Mouse (Mus musculus): ENCODE results near the gene Gigyf2.
"Not testable (repeated sequence)": the region's sequence is repeated elsewhere in the genome, so short reads cannot be mapped to it uniquely, and the experiment has no call there.

The Gigyf2 gene

DNA sequence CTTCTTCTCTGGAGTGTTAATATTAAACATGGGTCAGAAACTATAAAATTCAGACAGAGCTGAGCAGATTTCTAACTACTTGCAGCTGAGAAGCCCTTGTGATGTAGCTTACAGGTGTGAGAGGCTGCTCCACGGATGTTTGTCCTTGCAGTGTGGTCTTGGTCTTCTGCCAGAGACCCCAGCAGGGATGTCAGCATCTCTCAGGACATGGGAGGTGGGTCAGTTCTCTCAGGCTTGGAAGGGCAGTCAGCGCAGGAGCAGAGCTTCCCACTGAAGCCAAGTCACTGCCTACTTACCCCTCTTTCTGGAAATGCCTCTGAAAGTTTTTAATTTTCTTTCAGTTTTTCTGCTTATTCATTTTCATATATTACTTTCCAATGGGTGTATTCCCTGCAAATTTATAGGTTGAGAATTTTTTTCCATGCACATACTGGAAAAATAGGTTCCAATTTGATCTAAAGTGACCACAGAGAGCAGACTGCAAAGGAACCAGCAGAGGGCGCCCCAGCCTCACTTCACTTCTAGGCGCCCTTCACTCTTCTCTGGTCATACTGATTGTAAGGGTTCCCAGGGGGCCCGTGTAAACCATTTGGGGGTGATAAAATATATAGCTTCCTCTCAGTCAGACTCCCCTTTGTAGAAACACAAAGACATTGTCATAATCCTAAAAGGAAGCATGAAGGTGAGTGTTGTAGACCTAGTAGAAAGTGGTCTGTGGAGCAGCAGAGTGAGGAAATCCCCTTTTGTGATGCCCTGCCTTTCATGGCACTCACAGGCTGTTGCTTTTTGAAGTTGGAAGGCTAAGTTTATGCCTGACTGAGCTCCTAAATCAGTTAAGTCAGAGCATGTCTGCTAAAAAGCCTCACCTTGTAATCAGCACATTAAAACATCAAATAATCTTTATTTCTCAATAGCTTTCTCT, 120.6 kb downstream of the Gigyf2 start:
- DNase-seq (ENCODE audit: low read depth, low spot score): peak; percentile 15

GRCm38 (mm10) chr1:87449432-87449831, 122.6 kb downstream of the Gigyf2 start:
- no peak for DNase-seq (ENCODE audit: low read depth, low spot score)

DNA sequence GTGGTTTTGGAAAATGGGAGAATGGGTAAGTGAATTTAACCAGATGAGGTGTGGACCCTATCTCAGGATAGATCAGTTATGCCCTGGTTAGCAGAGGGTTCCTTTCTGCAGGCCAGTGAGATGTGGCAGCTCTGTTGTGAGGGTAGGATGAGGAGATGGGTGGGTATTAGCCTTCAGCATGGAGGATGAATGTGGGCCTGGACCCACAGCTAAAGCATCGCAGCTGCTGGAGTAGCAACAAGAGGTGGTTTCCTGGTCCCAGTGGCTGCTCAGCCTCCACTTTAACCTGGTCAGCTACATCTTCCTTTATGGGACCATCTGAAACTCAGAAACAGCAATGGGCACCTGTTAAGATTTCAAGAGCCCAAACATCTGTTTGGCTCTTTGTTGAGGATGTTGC, 129.6 kb downstream of the Gigyf2 start:
- DNase-seq (ENCODE audit: low read depth, low spot score): no peak

GRCm38 (mm10) chr1:87458045-87458444, 131.2 kb downstream of the Gigyf2 start:
- DNase-seq (ENCODE audit: low read depth, low spot score): no peak

DNA sequence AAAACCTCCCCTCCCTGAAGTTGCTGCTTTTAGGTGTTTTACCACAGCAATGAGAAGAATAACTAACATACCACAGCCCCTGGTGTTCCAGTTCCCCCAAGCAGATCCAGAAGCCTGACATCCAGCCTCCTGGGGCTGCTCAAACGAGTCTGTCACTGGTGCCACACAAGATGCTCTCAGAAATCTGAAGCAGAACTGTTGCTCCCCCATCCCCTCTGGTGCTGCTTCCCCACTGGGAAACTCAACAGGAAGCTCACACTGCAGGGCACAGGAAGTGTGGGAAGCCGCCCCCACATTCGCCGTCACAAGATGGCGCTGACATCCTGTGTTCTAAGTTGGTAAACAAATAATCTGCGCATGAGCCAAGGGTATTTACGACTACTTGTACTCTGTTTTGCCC, 133.1 kb downstream of the Gigyf2 start:
- DNase-seq (ENCODE audit: low read depth, low spot score): not testable (repeated sequence)

DNA sequence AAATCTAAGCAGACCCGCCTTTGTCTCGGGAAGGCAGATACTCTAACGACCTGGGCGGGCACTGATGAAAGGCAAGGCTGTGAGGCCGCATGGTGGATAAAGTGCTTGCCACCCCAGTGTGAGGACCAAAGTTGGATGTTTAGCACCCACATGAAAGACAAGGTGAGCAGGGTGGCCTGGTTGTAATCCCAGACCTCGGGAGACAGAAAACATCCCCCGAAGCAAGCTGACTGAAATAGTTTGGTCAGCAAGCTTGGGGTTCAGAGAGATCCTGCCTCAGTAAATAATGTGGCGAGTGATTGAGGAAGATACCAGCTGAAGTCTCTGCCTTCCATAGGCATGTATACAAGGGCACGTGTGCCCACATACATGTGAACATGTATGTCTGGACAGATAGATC, 140.7 kb downstream of the Gigyf2 start:
- DNase-seq (ENCODE audit: low read depth, low spot score): no peak

DNA sequence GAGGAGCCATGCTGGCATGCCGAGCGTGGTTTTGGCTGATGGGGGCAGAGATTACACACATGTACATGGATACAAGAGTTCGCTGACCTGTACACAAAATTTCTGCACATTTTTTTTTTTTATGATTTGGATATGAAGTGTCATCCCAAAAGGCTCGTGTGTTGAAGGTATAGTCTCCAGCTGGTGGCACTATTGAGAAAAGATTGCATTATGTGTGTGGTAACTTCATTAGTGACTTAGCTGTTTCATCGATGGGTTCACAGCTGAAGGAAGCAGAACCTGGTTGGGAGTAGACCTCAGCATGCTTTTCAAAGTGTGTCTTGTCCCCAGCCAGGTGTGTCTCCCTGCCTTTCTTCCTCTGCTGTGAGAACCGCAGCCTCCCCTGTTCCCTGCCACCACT, 141.5 kb downstream of the Gigyf2 start:
- DNase-seq (ENCODE audit: low read depth, low spot score): no peak

DNA sequence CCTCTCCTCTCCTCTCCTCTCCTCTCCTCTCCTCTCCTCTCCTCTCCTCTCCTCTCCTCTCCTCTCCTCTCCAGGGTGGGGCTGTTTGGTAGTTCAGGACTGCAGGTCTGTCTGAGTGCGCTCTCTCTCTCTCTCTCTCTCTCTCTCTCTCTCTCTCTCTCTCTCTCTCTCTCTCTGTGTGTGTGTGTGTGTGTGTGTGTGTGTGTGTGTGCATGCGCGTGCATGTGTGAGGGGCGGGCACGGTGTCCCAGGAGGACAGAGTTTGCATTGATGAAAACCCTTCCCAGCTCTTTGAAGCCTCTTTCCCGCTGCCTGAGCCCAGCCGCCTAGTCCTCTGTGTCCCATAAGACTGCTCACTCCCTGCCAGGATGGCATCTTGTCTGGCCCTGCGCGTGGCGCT, 143.2 kb downstream of the Gigyf2 start, which contains the start of gene Snorc:
Gene Snorc (plus strand): TSS at position 301 of the 400 bp plus-strand sequence.
- not testable (repeated sequence) for DNase-seq (ENCODE audit: low read depth, low spot score)

DNA sequence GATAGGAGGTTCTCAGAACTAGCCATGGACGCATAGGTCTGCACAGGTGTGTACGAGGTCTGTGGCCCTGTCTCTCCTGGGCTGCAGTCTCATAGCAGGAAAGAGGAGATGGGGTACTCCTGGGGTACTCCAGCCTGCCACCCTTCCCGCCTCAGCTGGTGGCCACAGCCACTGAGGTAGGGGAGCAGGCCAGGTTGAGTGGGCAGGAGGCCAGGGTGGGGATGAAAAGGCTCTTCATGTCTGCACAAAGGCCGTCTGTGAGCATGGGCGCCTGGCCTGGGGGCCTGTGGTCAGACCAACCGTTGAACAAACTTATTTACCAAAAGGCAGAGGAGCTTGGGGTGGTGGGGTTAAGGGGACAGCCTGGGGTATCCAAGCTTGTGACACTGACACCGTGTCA, 145.1 kb downstream of the Gigyf2 start:
- DNase-seq (ENCODE audit: low read depth, low spot score): no peak

DNA sequence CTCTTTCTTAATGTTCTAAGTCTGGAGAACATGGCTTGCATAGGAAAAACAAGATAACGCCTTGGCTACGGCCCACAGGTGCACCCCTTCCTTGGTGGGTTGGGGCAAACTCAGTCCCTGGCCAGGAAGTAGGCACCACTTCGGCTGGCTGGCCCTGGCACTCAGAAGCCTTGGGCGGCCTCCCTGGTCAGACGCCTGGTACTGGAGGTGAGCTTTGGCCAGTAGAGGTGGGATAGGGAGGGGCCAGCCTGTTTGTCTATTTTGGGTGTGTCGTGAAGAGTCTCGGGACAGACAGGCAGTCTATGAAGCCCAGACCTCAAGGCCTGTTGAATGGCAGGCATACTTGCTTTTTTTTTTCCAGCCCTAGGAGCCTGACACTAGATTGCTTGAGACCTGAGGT, 145.8 kb downstream of the Gigyf2 start:
- no peak for DNase-seq (ENCODE audit: low read depth, low spot score)

- peak; percentile 47 for DNase-seq (ENCODE audit: low read depth, low spot score)
Observed at GRCm38 (mm10) chr1:87475076-87475895, 148.5 kb downstream of the Gigyf2 start.

DNA sequence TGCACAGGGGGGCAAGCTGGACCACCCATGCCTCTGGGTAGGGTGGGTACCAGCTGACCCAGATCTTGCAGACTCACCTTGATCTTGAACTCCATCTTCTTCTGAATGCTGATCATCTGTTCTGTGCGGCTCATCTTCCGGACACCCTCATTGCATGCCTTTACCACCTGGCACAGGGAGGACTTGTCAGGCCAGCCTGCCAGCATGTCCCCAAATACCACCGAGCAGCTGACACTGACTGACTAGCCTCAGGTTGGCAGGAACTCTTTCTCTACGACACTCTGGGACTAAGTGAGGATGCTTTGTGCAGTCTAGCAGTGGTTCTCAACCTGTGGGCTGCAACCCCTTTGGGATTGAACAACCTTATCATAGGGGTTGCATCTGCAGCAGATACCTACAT, 155.7 kb downstream of the Gigyf2 start:
- no peak for DNase-seq (ENCODE audit: low read depth, low spot score)

DNA sequence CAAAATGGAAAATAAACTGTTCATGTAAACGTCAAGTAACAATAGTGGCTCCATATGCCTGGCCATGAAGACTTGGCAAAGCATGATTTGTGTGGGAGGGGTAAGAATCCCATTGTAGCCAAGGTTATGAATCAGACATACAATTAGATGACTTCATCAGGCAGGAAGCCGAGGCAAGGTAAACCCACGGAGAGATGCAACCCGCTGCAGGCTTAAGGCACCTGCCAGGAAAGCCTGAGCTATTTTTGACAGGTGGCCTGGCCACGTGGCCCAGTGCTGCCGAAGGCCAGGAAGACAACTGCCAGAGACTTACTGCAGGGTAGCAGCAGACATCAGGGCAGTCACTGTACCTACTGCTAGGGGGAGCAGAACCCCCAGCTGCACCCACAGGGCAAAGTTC, 159.6 kb downstream of the Gigyf2 start:
- DNase-seq (ENCODE audit: low read depth, low spot score): peak; percentile 85

DNA sequence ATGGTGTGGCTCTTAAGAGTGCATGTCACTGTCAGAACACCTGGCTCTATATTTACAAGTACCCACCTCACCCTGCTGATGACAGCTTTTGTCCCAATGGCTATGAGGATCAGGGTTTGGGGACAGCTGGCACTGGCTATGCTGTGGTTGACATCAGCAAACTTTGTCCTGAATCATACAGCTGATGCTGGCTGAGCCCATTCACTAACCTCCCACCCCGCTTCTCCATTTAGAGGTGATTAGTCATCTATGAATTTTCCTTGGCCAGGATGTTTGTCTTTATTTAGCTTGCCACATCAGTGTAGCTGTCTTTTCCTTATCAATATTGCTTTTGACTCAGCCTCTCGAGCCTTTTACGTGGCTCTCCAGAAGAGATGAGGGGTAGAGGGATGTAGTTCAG, 165.5 kb downstream of the Gigyf2 start:
- DNase-seq (ENCODE audit: low read depth, low spot score): no peak

- DNase-seq (ENCODE audit: low read depth, low spot score): no peak
Observed at GRCm38 (mm10) chr1:87493542-87493941, 166.7 kb downstream of the Gigyf2 start.

All from telencephalon, adult 2 months (tissue).